Mouse (Mus musculus): Measurements from ENCODE around the gene Grid2.

GRCm38 (mm10) chr6:64240526-64240925 lies 984.9 kb downstream of the Grid2 start:
- TF ChIP-seq CTCF (IDR thresholded peaks at IDR 0.05; ENCODE audit: control insufficient read depth, insufficient read depth, low read length) (no peak), POLR2A (IDR thresholded peaks at IDR 0.05; ENCODE audit: borderline replicate concordance, control insufficient read depth, low read depth, low read length) (no peak)

All from bone marrow, adult 2 months (tissue).